Mouse (Mus musculus) kidney, adult 2 months (tissue): Measurements from ENCODE around the gene Col12a1.

ENCODE experiments used
- CTCF ChIP-seq: fragments of 200-500 bp; conservative IDR thresholded peaks from 2 replicates; pipeline ENCODE4 v1.5.1; 2011; ENCODE audit warnings: low read depth, mild to moderate bottlenecking, control low read depth, low read length, moderate library complexity, mixed read lengths; ENCODE audit not compliant: insufficient read depth, insufficient read length
- POLR2A ChIP-seq: fragments of 200-500 bp; IDR thresholded peaks from one replicate; pipeline ENCODE4 v1.6.1; 2011; ENCODE audit warnings: low read depth, low read length, control low read depth

- TF ChIP-seq POLR2A, result no peak
- TF ChIP-seq CTCF, result no peak
These were observed 132.0 kb downstream of the Col12a1 start for GRCm38 (mm10) chr9:79586415-79587195.
